Mouse (Mus musculus): ENCODE data around the gene Kirrel.

- no peak for TF ChIP-seq UBTF (IDR thresholded peaks at IDR 0.05; ENCODE audit: low read depth, low read length)
- no peak for TF ChIP-seq CTCF (conservative IDR thresholded peaks at IDR 0.05 in 1 of 2, IDR thresholded peaks at IDR 0.05 in 1 of 2; ENCODE audit: low read depth in 2 of 2, low read length in 2 of 2)
- no peak for TF ChIP-seq HCFC1 (IDR thresholded peaks at IDR 0.05; ENCODE audit: low read depth, low read length)
- TF ChIP-seq NRF1 (IDR thresholded peaks at IDR 0.05; ENCODE audit: low read depth, low read length) = no peak
- TF ChIP-seq NELFE (IDR thresholded peaks at IDR 0.05; ENCODE audit: low read depth, low read length) = no peak
- no peak for TF ChIP-seq ZNF384 (IDR thresholded peaks at IDR 0.05; ENCODE audit: low read depth, low read length)
- no peak for TF ChIP-seq POLR2A (IDR thresholded peaks at IDR 0.05; ENCODE audit: low read depth, low read length)
- TF ChIP-seq GABPA (IDR thresholded peaks at IDR 0.05; ENCODE audit: insufficient replicate concordance, low read depth, low read length) = no peak
- no peak for TF ChIP-seq USF1 (IDR thresholded peaks at IDR 0.05; ENCODE audit: low read depth, low read length)
- TF ChIP-seq EP300 (IDR thresholded peaks at IDR 0.05; ENCODE audit: low read length) = no peak
- TF ChIP-seq POLR2AphosphoS2 (IDR thresholded peaks at IDR 0.05; ENCODE audit: low read depth, low read length) = no peak
Measured at GRCm38 (mm10) chr3:87097205-87097604, 77.3 kb downstream of the Kirrel start.
